Mouse (Mus musculus) ES-Bruce4 (cell line): ENCODE measurements around the gene Defa32.
"Not testable (repeated sequence)": the region's sequence is repeated elsewhere in the genome, so short reads cannot be mapped to it uniquely, and the experiment has no call there.

Experiments used
- EP300 ChIP-seq: IDR thresholded peaks from 2 replicates; pipeline ENCODE4 v1.6.1; 2011; ENCODE audit warnings: low read depth, low read length; ENCODE audit not compliant: insufficient read depth
- POLR2A ChIP-seq: IDR thresholded peaks from one replicate; pipeline ENCODE4 v1.8.1; 2011; ENCODE audit warnings: low read length; ENCODE audit not compliant: insufficient read depth

DNA sequence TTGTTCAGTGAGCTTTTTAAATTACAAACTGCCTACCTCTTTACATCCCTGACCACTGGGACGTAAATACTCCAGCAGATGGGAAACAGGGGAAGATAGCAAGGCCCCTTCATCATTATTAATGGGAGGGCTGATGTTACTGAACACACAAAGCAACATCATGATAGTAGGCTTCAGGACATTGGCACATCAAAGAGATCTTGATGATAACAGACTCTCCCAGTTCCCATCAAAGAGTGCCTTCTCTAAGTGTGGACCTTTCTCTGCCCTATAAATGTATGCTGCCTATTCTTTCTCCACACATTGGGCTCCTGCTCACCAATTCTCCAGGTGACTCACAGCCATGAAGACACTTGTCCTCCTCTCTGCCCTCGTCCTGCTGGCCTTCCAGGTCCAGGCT is 19.9 kb upstream of the Defa32 start, which contains the start of gene Defa20:
- not testable (repeated sequence) for TF ChIP-seq EP300, POLR2A
